8 mouse cellular contexts compared by ENCODE assay signal in genomic region chr13:18218566-18219234, GRCm38 (mm10).
DNase-seq lines count a peak whose midpoint lies in the region; ATAC-seq lines count a peak whose summit lies in the region.

No protein-coding gene starts in this region.

- no peak overlapping the region for H3K9ac ChIP-seq in heart, embryonic 11.5 days (ENCODE audit: low read depth, low read length)
- H3K9ac ChIP-seq in intestine, embryonic 16.5 days (ENCODE audit: low read depth, low read length) = no peak overlapping the region

- H3K27me3 ChIP-seq in heart, embryonic 11.5 days (ENCODE audit: control insufficient read depth, insufficient read depth, low read length) = no peaks in the 10 kb centered on the region
- peaks cover 15% of the 10 kb centered on the region for H3K27me3 ChIP-seq in forebrain, embryonic 10.5 days (ENCODE audit: poor library complexity, severe bottlenecking)
- H3K27me3 ChIP-seq in intestine, embryonic 16.5 days (replicated peaks; ENCODE audit: control insufficient read depth, insufficient read depth, low read length) = no peaks in the 10 kb centered on the region
- peaks cover 17% of the 10 kb centered on the region; the same call in 1 of the 2 replicates for H3K27me3 ChIP-seq in midbrain, embryonic 10.5 days (ENCODE audit: low read depth, poor library complexity, severe bottlenecking)

- 7% methylated on average over 22 of the region's 22 CpGs for WGBS in heart, embryonic 11.5 days (ENCODE audit: insufficient replicate concordance)
- WGBS in forebrain, embryonic 10.5 days = 5% methylated on average over 22 of the region's 22 CpGs
- WGBS in intestine, embryonic 16.5 days = 12% methylated on average over 22 of the region's 22 CpGs
- 7% methylated on average over 22 of the region's 22 CpGs for WGBS in midbrain, embryonic 10.5 days

- DNase-seq in heart, adult 11 months = no peak
- peak; percentile 54 for DNase-seq in R1 (ENCODE audit: low read depth, low spot score)
- DNase-seq in forebrain, embryonic 10.5 days (ENCODE audit: extremely low spot score, low spot score) = peak; percentile 46
- peak; percentile 56 for DNase-seq in midbrain, embryonic 10.5 days (ENCODE audit: low spot score)
- DNase-seq in urinary bladder, adult 18-20 months (ENCODE audit: low spot score in 2 of 2) = no peak

- H3K4me1 ChIP-seq in heart, embryonic 11.5 days (ENCODE audit: control insufficient read depth, insufficient read depth, low read length) = no peaks in the 10 kb centered on the region; the same call in 1 of the 2 replicates
- peaks cover 9% of the 10 kb centered on the region for H3K4me1 ChIP-seq in forebrain, embryonic 10.5 days
- no peaks in the 10 kb centered on the region for H3K4me1 ChIP-seq in intestine, embryonic 16.5 days (ENCODE audit: control insufficient read depth, insufficient read depth, low read length)
- H3K4me1 ChIP-seq in midbrain, embryonic 10.5 days = peaks cover 10% of the 10 kb centered on the region

- no peaks in the 10 kb centered on the region for H3K9me3 ChIP-seq in heart, embryonic 11.5 days (replicated peaks; ENCODE audit: control insufficient read depth, low read length)
- no peaks in the 10 kb centered on the region for H3K9me3 ChIP-seq in forebrain, embryonic 10.5 days
- H3K9me3 ChIP-seq in intestine, embryonic 16.5 days (ENCODE audit: control insufficient read depth, low read length) = no peaks in the 10 kb centered on the region
- H3K9me3 ChIP-seq in midbrain, embryonic 10.5 days (replicated peaks) = no peaks in the 10 kb centered on the region

- no peak overlapping the region for H3K27ac ChIP-seq in heart, embryonic 11.5 days (ENCODE audit: low read depth, low read length)
- 0 out of 2 replicates have a peak overlapping the region, but pooled peaks have one; percentile 51 for H3K27ac ChIP-seq in forebrain, embryonic 10.5 days
- H3K27ac ChIP-seq in intestine, embryonic 16.5 days (ENCODE audit: low read length) = no peak overlapping the region
- peak overlapping the region; percentile 57 for H3K27ac ChIP-seq in midbrain, embryonic 10.5 days (replicated peaks)

- H3K4me3 ChIP-seq in heart, embryonic 11.5 days (ENCODE audit: low read depth, low read length) = 0 out of 2 replicates have a peak overlapping the region, but pooled peaks have one; percentile 18
- peak overlapping the region; percentile 37 for H3K4me3 ChIP-seq in forebrain, embryonic 10.5 days
- H3K4me3 ChIP-seq in intestine, embryonic 16.5 days (ENCODE audit: low read length) = no peak overlapping the region
- peak overlapping the region; percentile 39; the same call in 1 of the 2 replicates for H3K4me3 ChIP-seq in midbrain, embryonic 10.5 days

- no peak for ATAC-seq in heart, embryonic 11.5 days (replicated peaks; ENCODE audit: insufficient number of reproducible peaks, low FRiP score, low TSS enrichment)
- peak; percentile 74; the same call in 1 of the 2 replicates for ATAC-seq in intestine, embryonic 16.5 days
- ATAC-seq in erythroid progenitor cell, adult 5-6 weeks (replicated peaks; ENCODE audit: low FRiP score, poor library complexity, severe bottlenecking) = no peak

- peak overlapping the region; percentile 46 for H3K4me2 ChIP-seq in heart, embryonic 11.5 days
- H3K4me2 ChIP-seq in intestine, embryonic 16.5 days (ENCODE audit: low read depth, low read length) = no peak overlapping the region

- H3K36me3 ChIP-seq in heart, embryonic 11.5 days (ENCODE audit: control insufficient read depth, insufficient read depth, low read length) = no peaks in the 10 kb centered on the region
- no peaks in the 10 kb centered on the region for H3K36me3 ChIP-seq in forebrain, embryonic 10.5 days (replicated peaks)
- H3K36me3 ChIP-seq in intestine, embryonic 16.5 days (ENCODE audit: control insufficient read depth, insufficient read depth, low read length) = no peaks in the 10 kb centered on the region
- no peaks in the 10 kb centered on the region for H3K36me3 ChIP-seq in midbrain, embryonic 10.5 days

Comparison
In these comparisons a context has a peak if more than half of its experiments do, and no peak if none do; other contexts are left out.
1. H3K27ac ChIP-seq: peak in forebrain, embryonic 10.5 days (single experiment) and midbrain, embryonic 10.5 days (single experiment); none in heart, embryonic 11.5 days (single experiment) and intestine, embryonic 16.5 days (single experiment).
2. DNase-seq: peak in R1 (single experiment), forebrain, embryonic 10.5 days (single experiment) and midbrain, embryonic 10.5 days (single experiment); none in heart, adult 11 months (single experiment) and urinary bladder, adult 18-20 months (0 of 2).